Mouse (Mus musculus) heart, embryonic 12.5 days (tissue): ENCODE data around the gene Mthfs. TPM values are rescaled to one million over a fixed set of nuclear protein-coding genes. Genes with fewer than 3 reads are reported as not detected.

Source experiments
- ATAC-seq: fragments of 200-750 bp; cut with Nextera tagmentation; 2 replicates; pipeline ENCODE4 v1.8.0; 2017; ENCODE audit warnings: moderate TSS enrichment, moderate library complexity; ENCODE audit not compliant: insufficient number of reproducible peaks, low FRiP score
- H3K27ac ChIP-seq: fragments of 300-500 bp; sonication (generic); 2 replicates; pipeline ENCODE4 v1.5.1; 2016; ENCODE audit warnings: mild to moderate bottlenecking, moderate library complexity; ENCODE audit not compliant: poor library complexity, severe bottlenecking
- H3K27me3 ChIP-seq: fragments of 300-500 bp; sonication (generic); replicated peaks from 2 replicates; pipeline ENCODE4 v1.6.1; 2016; ENCODE audit warnings: mild to moderate bottlenecking, moderate library complexity
- H3K36me3 ChIP-seq: fragments of 300-500 bp; sonication (generic); 2 replicates; pipeline ENCODE4 v1.6.1; 2016; ENCODE audit warnings: mild to moderate bottlenecking, moderate library complexity
- H3K4me1 ChIP-seq: fragments of 300-500 bp; sonication (generic); replicated peaks from 2 replicates; pipeline ENCODE4 v1.6.1; 2016; ENCODE audit warnings: mild to moderate bottlenecking
- H3K4me2 ChIP-seq: fragments of 300-500 bp; sonication (generic); 2 replicates; pipeline ENCODE4 v1.6.1; 2016; ENCODE audit warnings: mild to moderate bottlenecking, moderate library complexity
- H3K4me3 ChIP-seq: fragments of 300-500 bp; sonication (generic); 2 replicates; pipeline ENCODE4 v1.5.1; 2016; ENCODE audit warnings: mild to moderate bottlenecking
- H3K9ac ChIP-seq: fragments of 300-500 bp; sonication (generic); 2 replicates; pipeline ENCODE4 v1.6.1; 2016; ENCODE audit warnings: mild to moderate bottlenecking, moderate library complexity
- H3K9me3 ChIP-seq: fragments of 300-500 bp; sonication (generic); replicated peaks from 2 replicates; pipeline ENCODE4 v1.6.1; 2016; ENCODE audit warnings: mild to moderate bottlenecking, moderate library complexity
- WGBS: fragments of 180-500 bp; shearing (Covaris S2); methylation state at CpG from one replicate; pipeline ENCODE4 v1.1.7; 2016; 5-methylcytosine and 5-hydroxymethylcytosine counted together
- polyA plus RNA-seq: library from polyadenylated mRNA; unstranded; fragments of >200 nt; fragmentation: Nextera tagmentation; extraction: Ambion mirVana; gene quantifications from 2 replicates; pipeline ENCODE4 v1.2.1, GENCODE M21; 2016

Mthfs gene
- polyA plus RNA-seq, 1 experiment from 2014 or later = 15.3 TPM

- no peaks in the 10 kb centered on the region for H3K4me1 ChIP-seq
- H3K27ac ChIP-seq = no peak overlapping the region
- no peaks in the 10 kb centered on the region for H3K27me3 ChIP-seq
- H3K4me2 ChIP-seq = no peak overlapping the region
- H3K36me3 ChIP-seq = no peaks in the 10 kb centered on the region
- 70% methylated on average over 2 of the region's 2 CpGs for WGBS
- H3K4me3 ChIP-seq = no peak overlapping the region
- ATAC-seq = no peak
- no peaks in the 10 kb centered on the region for H3K9me3 ChIP-seq
- H3K9ac ChIP-seq = no peak overlapping the region
Measured at GRCm38 (mm10) chr9:89253400-89253799, 42.9 kb downstream of the Mthfs start.

GRCm38 (mm10) chr9:89256556-89257335 is 46.3 kb downstream of the Mthfs start:
- no peak for ATAC-seq
- Histone ChIP-seq H3K4me2 (no peak overlapping the region), H3K4me1 (no peaks in the 10 kb centered on the region), H3K27me3 (no peaks in the 10 kb centered on the region), H3K9ac (no peak overlapping the region), H3K27ac (no peak overlapping the region), H3K4me3 (no peak overlapping the region), H3K9me3 (no peaks in the 10 kb centered on the region), H3K36me3 (no peaks in the 10 kb centered on the region)
- WGBS = 79% methylated on average over 12 of the region's 12 CpGs

- no peaks in the 10 kb centered on the region for H3K4me1 ChIP-seq
- no peak for ATAC-seq
- H3K27ac ChIP-seq = no peak overlapping the region
- no peak overlapping the region for H3K4me2 ChIP-seq
- H3K9ac ChIP-seq = no peak overlapping the region
- WGBS = 84% methylated on average over 3 of the region's 3 CpGs
- no peaks in the 10 kb centered on the region for H3K36me3 ChIP-seq
- H3K4me3 ChIP-seq = no peak overlapping the region
- H3K9me3 ChIP-seq = no peaks in the 10 kb centered on the region
- no peaks in the 10 kb centered on the region for H3K27me3 ChIP-seq
Measured at GRCm38 (mm10) chr9:89263968-89264367, 53.5 kb downstream of the Mthfs start.

- no peaks in the 10 kb centered on the region for H3K9me3 ChIP-seq
- H3K36me3 ChIP-seq = no peaks in the 10 kb centered on the region
- H3K9ac ChIP-seq = no peak overlapping the region
- no peak overlapping the region for H3K4me3 ChIP-seq
- H3K4me1 ChIP-seq = no peaks in the 10 kb centered on the region
- H3K27ac ChIP-seq = no peak overlapping the region
- no peak overlapping the region for H3K4me2 ChIP-seq
- WGBS = 85% methylated on average over 1 of the region's 1 CpGs
- no peaks in the 10 kb centered on the region for H3K27me3 ChIP-seq
- no peak for ATAC-seq
Measured at GRCm38 (mm10) chr9:89264571-89264970, 54.1 kb downstream of the Mthfs start.

GRCm38 (mm10) chr9:89267093-89267492 is 56.6 kb downstream of the Mthfs start:
- no peak overlapping the region for H3K4me3 ChIP-seq
- no peak overlapping the region for H3K4me2 ChIP-seq
- ATAC-seq = no peak
- H3K9ac ChIP-seq = no peak overlapping the region
- no peaks in the 10 kb centered on the region for H3K27me3 ChIP-seq
- H3K4me1 ChIP-seq = no peaks in the 10 kb centered on the region
- no peak overlapping the region for H3K27ac ChIP-seq
- WGBS = 65% methylated on average over 4 of the region's 4 CpGs
- no peaks in the 10 kb centered on the region for H3K36me3 ChIP-seq
- H3K9me3 ChIP-seq = no peaks in the 10 kb centered on the region

DNA sequence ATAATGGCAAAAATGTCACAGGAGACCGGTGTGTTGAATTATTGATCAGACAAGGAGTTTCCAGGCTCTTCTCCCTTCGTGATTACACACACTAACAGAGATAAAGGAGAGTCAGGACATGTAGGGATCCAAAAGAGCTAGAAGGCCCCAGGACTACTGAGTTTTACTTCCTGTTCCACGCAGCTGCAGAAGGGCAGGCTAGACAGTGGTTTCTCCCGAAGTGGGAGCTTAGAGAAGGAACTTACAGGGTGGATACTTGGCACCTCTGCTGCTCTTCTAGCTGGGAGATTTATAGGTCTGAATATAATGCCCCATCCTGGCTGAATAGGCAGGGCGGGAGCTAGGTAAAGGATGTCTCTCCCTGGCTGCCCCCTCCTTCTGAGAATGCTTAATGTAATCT is 57.1 kb downstream of the Mthfs start:
- ATAC-seq = no peak
- Histone ChIP-seq H3K9ac (no peak overlapping the region), H3K27ac (no peak overlapping the region), H3K27me3 (no peaks in the 10 kb centered on the region), H3K36me3 (no peaks in the 10 kb centered on the region), H3K9me3 (no peaks in the 10 kb centered on the region), H3K4me1 (no peaks in the 10 kb centered on the region), H3K4me3 (no peak overlapping the region), H3K4me2 (no peak overlapping the region)
- 63% methylated on average over 5 of the region's 5 CpGs for WGBS

- H3K36me3 ChIP-seq = no peaks in the 10 kb centered on the region
- no peak overlapping the region for H3K9ac ChIP-seq
- H3K27ac ChIP-seq = no peak overlapping the region
- ATAC-seq = no peak
- WGBS = 73% methylated on average over 2 of the region's 2 CpGs
- H3K4me2 ChIP-seq = no peak overlapping the region
- H3K9me3 ChIP-seq = no peaks in the 10 kb centered on the region
- no peaks in the 10 kb centered on the region for H3K4me1 ChIP-seq
- no peaks in the 10 kb centered on the region for H3K27me3 ChIP-seq
- no peak overlapping the region for H3K4me3 ChIP-seq
Measured at GRCm38 (mm10) chr9:89270376-89270775, 59.9 kb downstream of the Mthfs start.

GRCm38 (mm10) chr9:89273766-89274165 is 63.3 kb downstream of the Mthfs start:
- Histone ChIP-seq H3K4me1 (no peaks in the 10 kb centered on the region), H3K9me3 (no peaks in the 10 kb centered on the region), H3K4me2 (no peak overlapping the region), H3K27ac (no peak overlapping the region), H3K27me3 (no peaks in the 10 kb centered on the region), H3K36me3 (no peaks in the 10 kb centered on the region), H3K9ac (no peak overlapping the region), H3K4me3 (no peak overlapping the region)
- 50% methylated on average over 7 of the region's 7 CpGs for WGBS
- ATAC-seq = no peak

DNA sequence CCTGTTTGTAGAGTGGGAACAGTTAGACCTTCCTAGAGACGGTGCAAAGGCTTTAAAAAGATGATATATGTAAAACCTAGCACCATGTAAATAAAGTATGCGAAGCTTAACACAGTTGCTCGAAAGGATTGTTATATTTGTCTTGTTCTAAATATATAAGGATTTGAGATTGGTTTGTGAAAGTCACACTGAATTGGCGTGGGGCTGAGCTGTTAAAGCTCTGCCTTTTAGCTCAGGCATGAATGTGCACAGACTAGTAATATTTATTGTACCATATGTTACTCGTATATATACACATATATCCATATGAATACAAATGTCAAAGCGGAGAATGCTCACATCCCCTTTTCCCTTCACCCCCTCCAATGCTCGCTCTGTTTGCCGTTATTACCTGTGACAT is 67.7 kb downstream of the Mthfs start:
- Histone ChIP-seq H3K27me3 (no peaks in the 10 kb centered on the region), H3K9me3 (no peaks in the 10 kb centered on the region), H3K4me1 (no peaks in the 10 kb centered on the region), H3K9ac (no peak overlapping the region), H3K27ac (no peak overlapping the region), H3K4me3 (no peak overlapping the region), H3K36me3 (no peaks in the 10 kb centered on the region), H3K4me2 (no peak overlapping the region)
- WGBS = 90% methylated on average over 8 of the region's 8 CpGs
- no peak for ATAC-seq

GRCm38 (mm10) chr9:89282374-89283068 is 72.0 kb downstream of the Mthfs start:
- H3K4me1 ChIP-seq = no peaks in the 10 kb centered on the region
- no peak overlapping the region for H3K4me2 ChIP-seq
- H3K36me3 ChIP-seq = no peaks in the 10 kb centered on the region
- H3K4me3 ChIP-seq = no peak overlapping the region
- H3K9me3 ChIP-seq = no peaks in the 10 kb centered on the region
- WGBS = 78% methylated on average over 2 of the region's 2 CpGs
- H3K27ac ChIP-seq = no peak overlapping the region
- H3K27me3 ChIP-seq = no peaks in the 10 kb centered on the region
- no peak for ATAC-seq
- no peak overlapping the region for H3K9ac ChIP-seq

GRCm38 (mm10) chr9:89288037-89288436 is 77.6 kb downstream of the Mthfs start:
- Histone ChIP-seq H3K27me3 (no peaks in the 10 kb centered on the region), H3K4me3 (no peak overlapping the region), H3K9ac (no peak overlapping the region), H3K36me3 (no peaks in the 10 kb centered on the region), H3K4me2 (no peak overlapping the region), H3K9me3 (no peaks in the 10 kb centered on the region), H3K27ac (no peak overlapping the region), H3K4me1 (no peaks in the 10 kb centered on the region)
- WGBS = 58% methylated on average over 2 of the region's 2 CpGs
- no peak for ATAC-seq
